Mouse (Mus musculus): ENCODE data around the gene Idh1.

GRCm38 (mm10) chr1:65109196-65109595, 77.1 kb downstream of the Idh1 start:
- no peak for TF ChIP-seq ZC3H11A (IDR thresholded peaks at IDR 0.05; ENCODE audit: borderline replicate concordance, low read depth, low read length)
- TF ChIP-seq HCFC1 (IDR thresholded peaks at IDR 0.05; ENCODE audit: borderline replicate concordance, insufficient read depth, low read length): no peak

All from ES-E14 (cell line).